Mouse (Mus musculus): ENCODE results near the gene Rbpms2. TPM values are rescaled to one million over a fixed set of nuclear protein-coding genes. Genes with fewer than 3 reads are reported as not detected.

Gene Rbpms2
- total and polyA plus RNA-seq, 3 experiments = 0.13 to 0.33 TPM; not detected in 1

- H3K4me1 ChIP-seq (ENCODE audit: insufficient read depth, low read depth, low read length) = peaks cover 32% of the 10 kb centered on the region
- H3K27me3 ChIP-seq (ENCODE audit: insufficient read depth, low read length) = no peaks in the 10 kb centered on the region
- no peaks in the 10 kb centered on the region for H3K9me3 ChIP-seq (replicated peaks)
- DNase-seq (ENCODE audit: low spot score) (no peak), ATAC-seq (ENCODE audit: extremely low read depth, insufficient number of reproducible peaks, low FRiP score, poor library complexity, severe bottlenecking) (no peak)
- TF ChIP-seq POLR2AphosphoS5 (IDR thresholded peaks at IDR 0.05; ENCODE audit: insufficient replicate concordance, low read depth, low read length) (no peak), TAL1 (conservative IDR thresholded peaks at IDR 0.05; ENCODE audit: low read depth, low read length) (no peak), CTCF (IDR thresholded peaks at IDR 0.05; ENCODE audit: low read depth, low read length) (no peak), GATA2 (IDR thresholded peaks at IDR 0.05; ENCODE audit: borderline replicate concordance, low read depth, low read length) (no peak), GATA1 (IDR thresholded peaks at IDR 0.05; ENCODE audit: borderline replicate concordance, low read length) (no peak)
- peak overlapping the region; percentile 74 for H3K4me3 ChIP-seq (ENCODE audit: low read depth, low read length)
- H3K36me3 ChIP-seq (replicated peaks) = peaks cover 13% of the 10 kb centered on the region
These were observed 46.3 kb downstream of the Rbpms2 start for GRCm38 (mm10) chr9:65675461-65676357.

GRCm38 (mm10) chr9:65676358-65677118 lies 47.1 kb downstream of the Rbpms2 start:
- peak; percentile 92 for DNase-seq (ENCODE audit: low spot score)
- TF ChIP-seq GATA2 (IDR thresholded peaks at IDR 0.05; ENCODE audit: borderline replicate concordance, low read depth, low read length) = no peak
- TF ChIP-seq GATA1 (IDR thresholded peaks at IDR 0.05; ENCODE audit: borderline replicate concordance, low read length) = no peak
- TF ChIP-seq TAL1 (conservative IDR thresholded peaks at IDR 0.05; ENCODE audit: low read depth, low read length) = no peak
- TF ChIP-seq CTCF (IDR thresholded peaks at IDR 0.05; ENCODE audit: low read depth, low read length) = no peak
- no peak for TF ChIP-seq POLR2AphosphoS5 (IDR thresholded peaks at IDR 0.05; ENCODE audit: insufficient replicate concordance, low read depth, low read length)
- ATAC-seq (ENCODE audit: extremely low read depth, insufficient number of reproducible peaks, low FRiP score, poor library complexity, severe bottlenecking) = peak; percentile 98
- Histone ChIP-seq H3K9me3 (replicated peaks) (no peaks in the 10 kb centered on the region), H3K4me1 (ENCODE audit: insufficient read depth, low read depth, low read length) (peaks cover 33% of the 10 kb centered on the region), H3K4me3 (ENCODE audit: low read depth, low read length) (peak overlapping the region; percentile 74), H3K36me3 (replicated peaks) (peaks cover 16% of the 10 kb centered on the region), H3K27me3 (ENCODE audit: insufficient read depth, low read length) (no peaks in the 10 kb centered on the region)

GRCm38 (mm10) chr9:65677119-65677462 lies 47.6 kb downstream of the Rbpms2 start:
- DNase-seq (ENCODE audit: low spot score) (no peak), ATAC-seq (ENCODE audit: extremely low read depth, insufficient number of reproducible peaks, low FRiP score, poor library complexity, severe bottlenecking) (no peak)
- Histone ChIP-seq H3K27me3 (ENCODE audit: insufficient read depth, low read length) (no peaks in the 10 kb centered on the region), H3K4me3 (ENCODE audit: low read depth, low read length) (peak overlapping the region; percentile 74; the same call in 1 of the 2 replicates), H3K9me3 (replicated peaks) (no peaks in the 10 kb centered on the region), H3K36me3 (replicated peaks) (peaks cover 17% of the 10 kb centered on the region), H3K4me1 (ENCODE audit: insufficient read depth, low read depth, low read length) (peaks cover 30% of the 10 kb centered on the region)
- no peak for TF ChIP-seq GATA1 (IDR thresholded peaks at IDR 0.05; ENCODE audit: borderline replicate concordance, low read length)
- no peak for TF ChIP-seq TAL1 (conservative IDR thresholded peaks at IDR 0.05; ENCODE audit: low read depth, low read length)
- no peak for TF ChIP-seq CTCF (IDR thresholded peaks at IDR 0.05; ENCODE audit: low read depth, low read length)
- no peak for TF ChIP-seq GATA2 (IDR thresholded peaks at IDR 0.05; ENCODE audit: borderline replicate concordance, low read depth, low read length)
- no peak for TF ChIP-seq POLR2AphosphoS5 (IDR thresholded peaks at IDR 0.05; ENCODE audit: insufficient replicate concordance, low read depth, low read length)

- DNase-seq (ENCODE audit: low spot score) (no peak), ATAC-seq (ENCODE audit: extremely low read depth, insufficient number of reproducible peaks, low FRiP score, poor library complexity, severe bottlenecking) (no peak)
- H3K27me3 ChIP-seq (ENCODE audit: insufficient read depth, low read length) = no peaks in the 10 kb centered on the region
- peaks cover 33% of the 10 kb centered on the region for H3K4me1 ChIP-seq (ENCODE audit: insufficient read depth, low read depth, low read length)
- TF ChIP-seq CTCF (IDR thresholded peaks at IDR 0.05; ENCODE audit: low read depth, low read length) = no peak
- no peak for TF ChIP-seq GATA2 (IDR thresholded peaks at IDR 0.05; ENCODE audit: borderline replicate concordance, low read depth, low read length)
- TF ChIP-seq POLR2AphosphoS5 (IDR thresholded peaks at IDR 0.05; ENCODE audit: insufficient replicate concordance, low read depth, low read length) = no peak
- no peak for TF ChIP-seq GATA1 (IDR thresholded peaks at IDR 0.05; ENCODE audit: borderline replicate concordance, low read length)
- TF ChIP-seq TAL1 (conservative IDR thresholded peaks at IDR 0.05; ENCODE audit: low read depth, low read length) = no peak
- H3K4me3 ChIP-seq (ENCODE audit: low read depth, low read length) = no peak overlapping the region
- H3K9me3 ChIP-seq (replicated peaks) = no peaks in the 10 kb centered on the region
- H3K36me3 ChIP-seq (replicated peaks) = peaks cover 22% of the 10 kb centered on the region
These were observed 49.8 kb downstream of the Rbpms2 start for GRCm38 (mm10) chr9:65679181-65679761.

- Histone ChIP-seq H3K36me3 (replicated peaks) (peaks cover 37% of the 10 kb centered on the region), H3K4me3 (ENCODE audit: low read depth, low read length) (no peak overlapping the region), H3K9me3 (replicated peaks) (no peaks in the 10 kb centered on the region), H3K27me3 (ENCODE audit: insufficient read depth, low read length) (no peaks in the 10 kb centered on the region), H3K4me1 (ENCODE audit: insufficient read depth, low read depth, low read length) (peaks cover 36% of the 10 kb centered on the region)
- DNase-seq (ENCODE audit: low spot score) (no peak), ATAC-seq (ENCODE audit: extremely low read depth, insufficient number of reproducible peaks, low FRiP score, poor library complexity, severe bottlenecking) (no peak)
- TF ChIP-seq CTCF (IDR thresholded peaks at IDR 0.05; ENCODE audit: low read depth, low read length) (no peak), TAL1 (conservative IDR thresholded peaks at IDR 0.05; ENCODE audit: low read depth, low read length) (no peak), GATA1 (IDR thresholded peaks at IDR 0.05; ENCODE audit: borderline replicate concordance, low read length) (no peak), GATA2 (IDR thresholded peaks at IDR 0.05; ENCODE audit: borderline replicate concordance, low read depth, low read length) (no peak), POLR2AphosphoS5 (IDR thresholded peaks at IDR 0.05; ENCODE audit: insufficient replicate concordance, low read depth, low read length) (no peak)
These were observed 51.6 kb downstream of the Rbpms2 start for GRCm38 (mm10) chr9:65680938-65681633.
